Mouse (Mus musculus): ENCODE measurements around the gene Apoa5.

The Apoa5 gene

DNA sequence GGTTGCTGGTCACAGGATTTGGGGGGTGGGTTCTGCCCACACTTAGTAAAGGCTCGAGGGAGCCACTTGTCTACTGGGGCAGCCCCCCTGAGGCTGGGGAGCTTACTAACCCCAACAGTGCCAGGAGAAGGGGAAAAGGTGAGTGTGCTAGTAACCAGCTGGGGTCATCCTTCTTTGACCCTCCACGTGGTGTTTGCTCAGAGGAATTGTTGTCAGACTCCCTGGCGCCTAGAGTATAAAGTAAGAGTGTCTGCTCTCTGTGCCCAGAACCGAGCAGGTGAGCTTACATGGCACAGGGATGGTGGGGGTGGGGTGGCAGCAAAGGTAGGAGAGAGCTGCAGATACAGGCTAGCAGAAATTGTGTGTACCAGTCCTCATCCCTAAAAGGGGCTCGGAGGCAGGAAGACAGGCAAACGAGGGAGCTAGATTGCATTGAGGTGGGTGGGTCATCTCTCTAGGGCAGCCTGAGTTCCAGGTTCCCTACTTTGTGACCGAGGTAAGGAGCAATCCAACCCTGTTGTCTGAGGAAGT lies at the start of gene Apoa5:
Apoa5 (plus strand) TSS at position 291 of the 531 bp plus-strand sequence.
- no peak for DNase-seq (ENCODE audit: low read depth, low spot score)
- Histone ChIP-seq H3K36me3 (ENCODE audit: control insufficient read depth, insufficient read depth, low read length, poor library complexity, severe bottlenecking) (no peaks in the 10 kb centered on the region), H3K27me3 (ENCODE audit: control insufficient read depth, insufficient read depth, low read length, poor library complexity, severe bottlenecking) (peaks cover 2% of the 10 kb centered on the region; the same call in 1 of the 2 replicates)

DNA sequence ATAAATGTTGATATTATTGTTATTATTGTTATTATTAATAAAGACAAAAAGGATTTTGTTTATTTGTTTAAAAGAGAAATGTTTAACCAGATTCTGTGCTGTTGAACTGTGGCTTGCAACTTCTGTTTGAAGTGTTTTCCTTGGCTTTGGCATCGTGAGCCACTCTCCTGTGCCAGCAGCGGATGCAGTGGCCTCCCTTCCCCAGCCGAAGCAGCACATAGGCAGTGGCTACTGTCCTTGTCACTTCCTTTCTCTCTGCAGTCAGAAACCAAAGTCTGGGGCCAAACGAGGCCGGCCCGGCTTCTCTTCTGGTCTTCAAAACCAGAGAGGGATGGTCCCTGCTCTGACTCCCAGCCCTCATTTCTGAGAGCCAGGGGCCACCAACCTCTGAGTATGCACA lies 45.3 kb upstream of the Apoa5 start:
- no peaks in the 10 kb centered on the region for H3K27me3 ChIP-seq (ENCODE audit: control insufficient read depth, insufficient read depth, low read length, poor library complexity, severe bottlenecking)
- DNase-seq (ENCODE audit: low read depth, low spot score) = no peak
- peaks cover 4% of the 10 kb centered on the region; the same call in 1 of the 2 replicates for H3K36me3 ChIP-seq (ENCODE audit: control insufficient read depth, insufficient read depth, low read length, poor library complexity, severe bottlenecking)

DNA sequence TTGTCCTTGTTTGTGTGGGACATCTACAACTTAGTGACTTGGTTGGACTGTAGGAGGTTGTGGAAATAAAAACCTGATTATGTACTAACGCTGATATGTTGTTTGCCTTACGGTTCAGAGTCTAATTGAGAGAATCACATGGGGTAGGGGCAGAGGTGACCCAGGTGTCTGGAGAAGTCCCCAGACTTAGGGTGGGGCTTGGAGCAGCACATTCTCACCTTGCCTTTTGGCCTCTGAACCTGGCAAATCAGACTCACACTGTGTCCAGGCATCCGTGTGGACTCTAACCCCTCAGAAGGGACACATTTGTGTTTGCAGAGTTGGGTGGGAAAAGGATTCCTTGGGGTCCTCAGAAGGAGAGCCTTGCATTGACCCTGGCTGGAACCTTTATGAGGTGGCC lies 44.3 kb upstream of the Apoa5 start:
- Histone ChIP-seq H3K27me3 (ENCODE audit: control insufficient read depth, insufficient read depth, low read length, poor library complexity, severe bottlenecking) (no peaks in the 10 kb centered on the region; the same call in 1 of the 2 replicates), H3K36me3 (ENCODE audit: control insufficient read depth, insufficient read depth, low read length, poor library complexity, severe bottlenecking) (peaks cover 4% of the 10 kb centered on the region; the same call in 1 of the 2 replicates)
- DNase-seq (ENCODE audit: low read depth, low spot score) = no peak

DNA sequence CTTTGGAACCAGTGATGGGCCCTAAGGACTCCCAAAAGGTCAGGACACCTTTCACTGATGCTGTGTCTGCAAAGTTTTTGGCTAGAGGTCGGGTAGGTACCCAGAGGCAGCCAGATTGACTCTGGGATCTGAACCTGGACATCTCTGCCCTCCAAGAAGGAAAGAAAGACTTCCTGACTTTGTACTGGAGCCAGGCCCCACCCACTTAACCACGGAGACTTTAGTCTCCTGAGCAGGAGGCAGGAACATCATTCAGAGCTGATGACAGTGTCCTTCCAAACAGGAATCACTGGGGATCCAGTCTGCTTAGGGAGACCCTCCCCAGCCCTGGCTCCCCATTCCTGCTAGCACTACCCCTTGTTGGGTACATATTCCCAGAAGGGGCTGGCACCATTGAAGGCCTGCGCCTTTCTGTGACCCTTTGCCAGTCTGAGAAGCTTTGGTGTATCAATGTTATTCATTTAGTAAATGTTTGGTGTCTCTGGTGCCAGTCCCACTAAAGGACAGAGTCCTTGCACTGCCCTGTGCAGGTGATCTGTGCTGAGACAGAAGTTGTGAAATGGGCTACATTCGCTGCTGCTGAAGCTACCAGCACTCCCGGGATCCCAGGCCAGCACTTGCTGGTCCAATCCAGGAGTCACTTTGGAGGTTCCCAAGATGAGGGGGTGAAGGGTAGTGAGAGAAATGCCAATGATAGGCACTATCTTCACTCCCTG lies 43.3 kb upstream of the Apoa5 start:
- peaks cover 4% of the 10 kb centered on the region; the same call in 1 of the 2 replicates for H3K36me3 ChIP-seq (ENCODE audit: control insufficient read depth, insufficient read depth, low read length, poor library complexity, severe bottlenecking)
- DNase-seq (ENCODE audit: low read depth, low spot score) = no peak
- no peaks in the 10 kb centered on the region; the same call in 1 of the 2 replicates for H3K27me3 ChIP-seq (ENCODE audit: control insufficient read depth, insufficient read depth, low read length, poor library complexity, severe bottlenecking)

DNA sequence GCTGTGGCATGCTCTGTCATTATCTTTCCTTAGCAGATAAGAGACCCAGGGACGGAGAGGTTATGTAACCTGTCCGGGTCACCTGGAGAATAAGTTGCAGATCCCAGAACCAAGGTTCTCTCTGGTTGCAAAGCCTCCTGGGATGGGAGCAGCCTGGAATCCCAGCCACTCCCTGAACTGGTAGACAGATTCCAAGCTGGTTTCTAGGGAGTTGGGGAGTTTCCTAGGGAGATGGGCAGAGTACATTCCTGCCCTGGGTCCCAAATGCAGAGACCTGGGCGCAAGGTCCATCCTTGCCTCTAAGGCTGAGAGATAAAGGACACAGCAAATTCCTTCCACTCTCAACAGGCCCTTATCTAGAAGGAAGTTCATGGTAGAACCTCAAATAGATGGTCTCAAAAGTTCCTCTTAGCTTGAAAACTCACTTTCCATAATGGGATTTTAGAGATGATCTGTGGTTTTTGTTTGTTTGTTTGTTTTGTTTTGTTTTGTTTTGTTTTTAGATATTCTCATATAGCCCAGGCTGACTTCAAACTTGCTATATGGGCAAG lies 41.3 kb upstream of the Apoa5 start:
- DNase-seq (ENCODE audit: low read depth, low spot score) = no peak
- H3K27me3 ChIP-seq (ENCODE audit: control insufficient read depth, insufficient read depth, low read length, poor library complexity, severe bottlenecking) = no peaks in the 10 kb centered on the region; the same call in 1 of the 2 replicates
- H3K36me3 ChIP-seq (ENCODE audit: control insufficient read depth, insufficient read depth, low read length, poor library complexity, severe bottlenecking) = no peaks in the 10 kb centered on the region

DNA sequence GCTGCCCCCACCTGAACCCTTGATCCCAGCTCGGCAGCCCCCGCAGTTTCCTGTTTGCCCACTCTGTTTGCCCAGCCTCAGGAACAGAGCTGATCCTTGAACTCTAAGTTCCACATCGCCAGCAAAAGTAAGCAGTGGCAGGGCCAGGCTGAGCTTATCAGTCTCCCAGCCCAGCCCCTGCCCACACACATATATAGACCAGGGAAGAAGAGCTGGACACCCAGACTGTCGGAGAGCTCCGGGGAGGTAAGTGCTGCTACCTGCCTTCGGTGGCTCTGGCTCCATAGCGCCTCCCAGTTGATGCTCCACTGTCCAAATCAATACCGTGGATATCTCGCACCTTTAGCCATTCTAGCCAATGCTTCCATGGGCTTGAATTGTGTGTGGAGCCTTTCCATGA lies 39.9 kb upstream of the Apoa5 start, which contains the start of gene Apoa1:
Apoa1 (plus strand) TSS at position 90 of the 400 bp plus-strand sequence.
- DNase-seq (ENCODE audit: low read depth, low spot score) = no peak
- Histone ChIP-seq H3K36me3 (ENCODE audit: control insufficient read depth, insufficient read depth, low read length, poor library complexity, severe bottlenecking) (no peaks in the 10 kb centered on the region), H3K27me3 (ENCODE audit: control insufficient read depth, insufficient read depth, low read length, poor library complexity, severe bottlenecking) (no peaks in the 10 kb centered on the region; the same call in 1 of the 2 replicates)

DNA sequence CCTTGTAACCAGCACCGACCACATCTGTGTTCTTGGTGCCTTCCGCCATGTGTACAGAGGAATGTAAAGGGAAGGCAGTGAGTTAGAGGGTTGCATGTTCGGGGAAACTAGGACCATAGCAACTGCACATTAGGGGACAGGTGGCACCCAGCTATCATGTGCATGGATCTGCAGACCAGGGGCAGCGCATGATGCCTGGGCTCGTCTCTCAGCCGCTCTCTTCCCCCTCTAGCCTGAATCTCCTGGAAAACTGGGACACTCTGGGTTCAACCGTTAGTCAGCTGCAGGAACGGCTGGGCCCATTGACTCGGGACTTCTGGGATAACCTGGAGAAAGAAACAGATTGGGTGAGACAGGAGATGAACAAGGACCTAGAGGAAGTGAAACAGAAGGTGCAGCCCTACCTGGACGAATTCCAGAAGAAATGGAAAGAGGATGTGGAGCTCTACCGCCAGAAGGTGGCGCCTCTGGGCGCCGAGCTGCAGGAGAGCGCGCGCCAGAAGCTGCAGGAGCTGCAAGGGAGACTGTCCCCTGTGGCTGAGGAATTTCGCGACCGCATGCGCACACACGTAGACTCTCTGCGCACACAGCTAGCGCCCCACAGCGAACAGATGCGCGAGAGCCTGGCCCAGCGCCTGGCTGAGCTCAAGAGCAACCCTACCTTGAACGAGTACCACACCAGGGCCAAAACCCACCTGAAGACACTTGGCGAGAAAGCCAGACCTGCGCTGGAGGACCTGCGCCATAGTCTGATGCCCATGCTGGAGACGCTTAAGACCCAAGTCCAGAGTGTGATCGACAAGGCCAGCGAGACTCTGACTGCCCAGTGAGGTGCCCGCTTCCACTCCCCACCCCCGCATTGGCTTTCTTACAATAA lies 38.6 kb upstream of the Apoa5 start:
- Histone ChIP-seq H3K36me3 (ENCODE audit: control insufficient read depth, insufficient read depth, low read length, poor library complexity, severe bottlenecking) (no peaks in the 10 kb centered on the region), H3K27me3 (ENCODE audit: control insufficient read depth, insufficient read depth, low read length, poor library complexity, severe bottlenecking) (no peaks in the 10 kb centered on the region; the same call in 1 of the 2 replicates)
- DNase-seq (ENCODE audit: low read depth, low spot score) = peak; percentile 52

DNA sequence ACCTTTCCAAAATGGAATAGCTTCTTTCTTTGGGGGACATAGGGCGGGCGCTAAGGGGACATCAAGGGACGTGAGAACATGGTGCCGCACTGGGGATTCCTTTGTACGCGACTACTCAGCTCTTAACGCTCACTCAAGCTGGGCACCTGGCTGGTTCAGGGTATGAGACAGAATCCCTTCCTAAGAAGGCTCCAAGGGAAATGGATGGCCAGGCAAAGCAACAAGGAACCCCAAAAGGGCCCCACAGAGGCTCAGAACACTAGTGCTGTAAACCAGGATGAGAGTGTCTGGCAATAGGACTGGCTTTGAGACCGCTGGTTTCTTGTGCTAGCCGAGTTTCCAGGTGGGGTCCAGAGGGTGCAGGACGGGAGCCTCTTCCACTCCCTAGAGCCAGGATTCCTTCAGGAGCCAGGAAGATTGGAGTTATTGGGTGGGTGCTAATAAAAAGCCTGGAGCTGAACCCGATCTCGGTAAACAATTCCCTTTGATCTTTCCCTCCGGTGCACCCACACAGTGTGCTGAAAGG lies 37.9 kb upstream of the Apoa5 start:
- no peaks in the 10 kb centered on the region; the same call in 1 of the 2 replicates for H3K27me3 ChIP-seq (ENCODE audit: control insufficient read depth, insufficient read depth, low read length, poor library complexity, severe bottlenecking)
- DNase-seq (ENCODE audit: low read depth, low spot score) = no peak
- H3K36me3 ChIP-seq (ENCODE audit: control insufficient read depth, insufficient read depth, low read length, poor library complexity, severe bottlenecking) = no peaks in the 10 kb centered on the region

DNA sequence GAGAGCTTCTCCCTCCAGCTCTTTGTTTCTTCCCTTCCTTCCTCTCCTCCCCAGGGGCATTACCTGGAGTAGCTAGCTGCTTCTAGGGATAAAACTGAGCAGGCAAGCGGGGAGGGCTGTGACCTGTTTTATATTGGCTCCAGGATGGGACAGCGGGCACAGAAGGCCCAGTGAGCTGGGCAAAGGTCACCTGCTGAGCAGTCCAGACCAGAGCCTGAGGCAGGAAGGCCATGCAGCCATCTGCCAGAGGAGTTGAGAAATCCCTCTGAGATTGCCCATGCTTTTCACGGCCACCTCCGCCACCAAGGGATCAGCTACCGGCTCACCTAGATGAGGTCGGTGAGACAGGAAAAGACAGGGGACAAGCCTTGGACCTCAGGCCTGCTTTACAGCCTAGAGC lies 33.2 kb upstream of the Apoa5 start:
- Histone ChIP-seq H3K36me3 (ENCODE audit: control insufficient read depth, insufficient read depth, low read length, poor library complexity, severe bottlenecking) (no peaks in the 10 kb centered on the region), H3K27me3 (ENCODE audit: control insufficient read depth, insufficient read depth, low read length, poor library complexity, severe bottlenecking) (no peaks in the 10 kb centered on the region)
- DNase-seq (ENCODE audit: low read depth, low spot score) = no peak

DNA sequence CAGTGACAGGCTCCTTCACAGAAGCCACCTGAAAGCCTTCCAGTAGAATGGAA lies 33.0 kb upstream of the Apoa5 start, which contains the start of gene Apoc3:
Apoc3 (minus strand) TSS at position 41 of the 53 bp plus-strand sequence.
- Histone ChIP-seq H3K27me3 (ENCODE audit: control insufficient read depth, insufficient read depth, low read length, poor library complexity, severe bottlenecking) (no peaks in the 10 kb centered on the region), H3K36me3 (ENCODE audit: control insufficient read depth, insufficient read depth, low read length, poor library complexity, severe bottlenecking) (no peaks in the 10 kb centered on the region)
- no peak for DNase-seq (ENCODE audit: low read depth, low spot score)

DNA sequence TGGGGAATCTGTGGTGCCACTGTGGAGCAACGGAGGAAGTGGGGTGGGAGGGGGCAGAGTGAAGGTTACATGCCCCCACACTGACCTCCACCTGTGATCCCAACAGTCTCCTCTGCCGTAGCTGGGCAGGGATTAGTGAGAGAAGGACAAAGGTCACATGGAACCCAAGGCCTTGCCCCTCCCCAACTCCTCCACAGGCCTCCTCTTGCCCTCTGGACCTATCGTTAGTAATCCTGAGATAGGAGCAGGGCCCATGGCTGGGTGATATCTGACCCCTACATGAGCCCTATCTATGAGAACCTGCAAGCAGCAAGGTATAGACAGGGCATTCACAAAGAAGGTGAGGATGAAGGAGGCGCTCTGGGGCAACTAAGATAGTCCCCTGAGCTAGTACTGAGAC lies 32.8 kb upstream of the Apoa5 start:
- Histone ChIP-seq H3K27me3 (ENCODE audit: control insufficient read depth, insufficient read depth, low read length, poor library complexity, severe bottlenecking) (no peaks in the 10 kb centered on the region), H3K36me3 (ENCODE audit: control insufficient read depth, insufficient read depth, low read length, poor library complexity, severe bottlenecking) (no peaks in the 10 kb centered on the region)
- DNase-seq (ENCODE audit: low read depth, low spot score) = no peak

DNA sequence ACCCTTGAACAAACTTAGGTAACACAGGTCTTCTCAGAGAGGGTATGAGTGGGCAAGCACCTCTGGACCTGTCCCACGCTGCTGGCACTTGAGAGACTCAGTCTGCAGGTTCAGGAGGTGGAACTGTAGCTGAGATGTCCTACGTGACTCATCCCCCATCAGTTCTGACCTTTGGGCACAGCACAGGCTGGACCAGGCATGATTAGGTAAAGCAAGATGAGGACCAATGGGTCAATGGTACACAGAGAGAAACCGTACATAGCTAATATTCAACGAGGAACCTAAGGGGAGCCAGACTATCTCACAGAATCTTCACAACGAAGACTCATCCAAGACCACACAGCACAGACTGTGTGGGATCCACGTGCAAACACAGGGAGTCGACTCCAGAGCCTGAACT lies 29.6 kb upstream of the Apoa5 start:
- Histone ChIP-seq H3K27me3 (ENCODE audit: control insufficient read depth, insufficient read depth, low read length, poor library complexity, severe bottlenecking) (no peaks in the 10 kb centered on the region), H3K36me3 (ENCODE audit: control insufficient read depth, insufficient read depth, low read length, poor library complexity, severe bottlenecking) (no peaks in the 10 kb centered on the region)
- DNase-seq (ENCODE audit: low read depth, low spot score) = no peak

DNA sequence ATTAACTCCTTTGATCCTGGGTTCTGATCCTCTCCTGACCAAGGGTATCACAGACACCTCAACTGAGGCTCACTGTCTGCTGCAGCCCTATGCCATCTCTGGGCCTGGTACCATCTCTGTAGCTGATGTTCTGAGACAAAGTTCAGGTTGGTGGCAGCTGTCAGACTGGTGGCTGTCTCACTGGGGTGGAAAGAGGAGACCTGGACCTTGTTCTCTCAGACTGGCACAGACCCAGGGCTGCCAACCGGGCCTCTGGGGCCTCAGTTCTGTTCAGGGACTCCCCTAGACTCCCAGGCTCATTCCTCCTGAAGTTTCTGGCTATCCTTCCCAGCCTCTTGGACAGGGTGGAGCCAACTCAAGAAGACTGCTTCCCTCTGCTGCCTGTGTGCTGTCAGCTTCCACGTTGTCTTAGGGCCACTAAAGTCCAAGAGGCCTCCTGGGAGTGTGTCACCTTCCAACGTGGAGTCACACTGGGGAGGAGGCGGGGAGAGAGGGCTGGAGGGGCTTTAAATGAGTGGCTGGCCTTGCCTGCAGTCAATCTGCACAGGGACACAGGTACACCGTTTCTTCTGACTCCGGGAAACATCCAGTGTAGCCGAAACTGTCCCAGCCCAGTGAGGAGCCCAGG lies 27.8 kb upstream of the Apoa5 start, which contains the start of gene Apoa4:
Apoa4 (plus strand) TSS at position 171 of the 628 bp plus-strand sequence.
- Histone ChIP-seq H3K27me3 (ENCODE audit: control insufficient read depth, insufficient read depth, low read length, poor library complexity, severe bottlenecking) (no peaks in the 10 kb centered on the region), H3K36me3 (ENCODE audit: control insufficient read depth, insufficient read depth, low read length, poor library complexity, severe bottlenecking) (no peaks in the 10 kb centered on the region)
- DNase-seq (ENCODE audit: low read depth, low spot score) = no peak

DNA sequence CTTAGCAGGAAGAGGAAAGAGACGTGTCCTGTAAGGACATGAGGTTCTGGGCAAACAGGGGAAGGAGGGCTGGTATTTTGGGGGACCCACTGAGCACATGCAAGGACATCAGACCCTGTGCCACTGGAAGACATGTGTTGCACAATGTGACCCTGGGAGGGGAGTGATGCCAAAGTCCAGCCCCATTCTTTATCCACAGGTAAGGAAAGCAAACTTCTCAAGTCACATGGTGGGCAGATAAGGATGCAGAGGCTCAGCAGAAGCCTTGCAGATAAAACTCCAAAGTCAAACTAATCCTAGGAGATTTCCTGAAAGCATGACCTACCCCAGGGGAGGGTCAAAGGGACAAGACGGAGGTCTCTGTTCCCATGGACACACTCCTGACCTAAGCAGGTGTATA lies 26.6 kb upstream of the Apoa5 start:
- no peak for DNase-seq (ENCODE audit: low read depth, low spot score)
- H3K27me3 ChIP-seq (ENCODE audit: control insufficient read depth, insufficient read depth, low read length, poor library complexity, severe bottlenecking) = no peaks in the 10 kb centered on the region

More for the DNA sequence above, 26.6 kb upstream of the Apoa5 start:
- H3K36me3 ChIP-seq (ENCODE audit: control insufficient read depth, insufficient read depth, low read length, poor library complexity, severe bottlenecking) = no peaks in the 10 kb centered on the region

Data from splenic B cell, adult 2 months (primary cell).